Mouse (Mus musculus) adrenal gland, adult 2 months (tissue): ENCODE results near the gene Ces5a. TPM values are rescaled to one million over a fixed set of nuclear protein-coding genes. Genes with fewer than 3 reads are reported as not detected.
"Not testable (repeated sequence)": the region's sequence is repeated elsewhere in the genome, so short reads cannot be mapped to it uniquely, and the experiment has no call there.

Source experiments
- DNase-seq: peaks from one replicate; pipeline ENCODE4 v3.0.0; 2021
- long read RNA-seq: library from polyadenylated mRNA; stranded (forward); transcript quantifications from one replicate; pipeline ENCODE4 v2.0.0, GENCODE M21; 2021
- polyA plus RNA-seq: library from polyadenylated mRNA; depleted of rRNA; stranded (reverse); fragments of >200 nt; gene quantifications from 2 replicates; pipeline ENCODE4 v1.2.3, GENCODE M21; 2012; rRNA removed
- total RNA-seq, 2 experiments: library from RNA; stranded (reverse); gene quantifications; 2 replicates each; pipeline ENCODE4 v1.2.3; 2021

Ces5a gene
- not detected for total RNA-seq
- polyA plus RNA-seq: not detected in 2 replicates
- long read RNA-seq: 0 reads

GRCm38 (mm10) chr8:93535730-93536129 lies at the start of gene Ces5a:
Ces5a (minus strand) TSS chr8:93535830.
- no peak for DNase-seq

- no peak for DNase-seq
Measured at GRCm38 (mm10) chr8:93572841-93573240, 37.2 kb upstream of the Ces5a start.

- DNase-seq: no peak
Measured at GRCm38 (mm10) chr8:93572095-93572501, 36.5 kb upstream of the Ces5a start.

- peak; percentile 35 for DNase-seq
Measured at GRCm38 (mm10) chr8:93571369-93571985, 35.8 kb upstream of the Ces5a start.

- no peak for DNase-seq
Measured at GRCm38 (mm10) chr8:93570186-93570530, 34.5 kb upstream of the Ces5a start.

GRCm38 (mm10) chr8:93569311-93570185 lies 33.9 kb upstream of the Ces5a start:
- DNase-seq: peak; percentile 75

- DNase-seq: no peak
Measured at GRCm38 (mm10) chr8:93568666-93569065, 33.0 kb upstream of the Ces5a start.

- DNase-seq: no peak
Measured at GRCm38 (mm10) chr8:93567086-93567485, 31.5 kb upstream of the Ces5a start.

- peak; percentile 27 for DNase-seq
Measured at GRCm38 (mm10) chr8:93564634-93565033, 29.0 kb upstream of the Ces5a start.

- no peak for DNase-seq
Measured at GRCm38 (mm10) chr8:93563551-93563950, 27.9 kb upstream of the Ces5a start.

- no peak for DNase-seq
Measured at GRCm38 (mm10) chr8:93562557-93563210, 27.1 kb upstream of the Ces5a start.

GRCm38 (mm10) chr8:93561271-93561670 lies 25.6 kb upstream of the Ces5a start:
- no peak for DNase-seq

GRCm38 (mm10) chr8:93559696-93560095 lies 24.1 kb upstream of the Ces5a start:
- no peak for DNase-seq

- DNase-seq: no peak
Measured at GRCm38 (mm10) chr8:93502634-93503033, 33.0 kb downstream of the Ces5a start.

- DNase-seq: peak; percentile 6
Measured at GRCm38 (mm10) chr8:93499437-93499836, 36.2 kb downstream of the Ces5a start.

- DNase-seq: peak; percentile 18
Measured at GRCm38 (mm10) chr8:93495330-93495729, 40.3 kb downstream of the Ces5a start.

GRCm38 (mm10) chr8:93488743-93489142 lies 46.9 kb downstream of the Ces5a start:
- no peak for DNase-seq

GRCm38 (mm10) chr8:93478211-93478610 lies 57.4 kb downstream of the Ces5a start:
- no peak for DNase-seq

- DNase-seq: not testable (repeated sequence)
Measured at GRCm38 (mm10) chr8:93469733-93470132, 65.9 kb downstream of the Ces5a start.

- DNase-seq: no peak
Measured at GRCm38 (mm10) chr8:93454258-93454877, 81.3 kb downstream of the Ces5a start.
